Mouse (Mus musculus): Measurements from ENCODE around the gene Fam83g. TPM values are rescaled to one million over a fixed set of nuclear protein-coding genes. Genes with fewer than 3 reads are reported as not detected.

The Fam83g gene
- polyA plus RNA-seq, 1 experiment from 2014 or later: 2.8 TPM

- Histone ChIP-seq H3K36me3 (peaks cover 81% of the 10 kb centered on the region), H3K4me1 (no peaks in the 10 kb centered on the region), H3K27me3 (no peaks in the 10 kb centered on the region), H3K4me3 (no peak overlapping the region), H3K27ac (no peak overlapping the region), H3K9ac (no peak overlapping the region), H3K9me3 (no peaks in the 10 kb centered on the region), H3K4me2 (no peak overlapping the region)
- no peak for ATAC-seq (ENCODE audit: borderline replicate concordance, extremely low read depth, low FRiP score, low TSS enrichment)
- WGBS: 84% methylated on average over 1 of the region's 1 CpGs
Observed at GRCm38 (mm10) chr11:61737290-61737689, 53.4 kb downstream of the Fam83g start.

DNA sequence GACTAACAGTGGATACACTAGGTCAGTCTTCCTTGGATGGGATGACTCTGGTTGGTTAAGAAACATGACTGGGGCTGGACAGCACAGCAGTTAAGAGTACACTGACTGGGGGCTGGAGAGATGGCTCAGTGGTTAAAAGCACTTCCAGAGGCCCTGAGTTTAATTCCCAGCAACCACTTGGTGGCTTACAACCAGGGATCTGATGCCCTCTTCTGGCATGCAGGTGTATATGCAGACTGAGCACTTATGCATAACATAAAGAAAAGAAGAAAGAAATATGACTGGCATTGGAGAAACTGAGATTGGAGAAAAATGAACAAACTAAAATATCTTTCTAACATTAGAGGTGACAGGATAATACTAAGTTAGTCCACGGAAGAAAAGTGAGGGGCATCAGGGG, 56.6 kb downstream of the Fam83g start:
- Histone ChIP-seq H3K4me3 (no peak overlapping the region), H3K36me3 (peaks cover 70% of the 10 kb centered on the region), H3K4me2 (no peak overlapping the region), H3K27me3 (no peaks in the 10 kb centered on the region), H3K4me1 (no peaks in the 10 kb centered on the region), H3K9me3 (no peaks in the 10 kb centered on the region), H3K9ac (no peak overlapping the region), H3K27ac (no peak overlapping the region)
- no peak for ATAC-seq (ENCODE audit: borderline replicate concordance, extremely low read depth, low FRiP score, low TSS enrichment)
- 90% methylated on average over 1 of the region's 1 CpGs for WGBS

GRCm38 (mm10) chr11:61743768-61744167, 59.9 kb downstream of the Fam83g start:
- no peak overlapping the region for H3K4me3 ChIP-seq
- 67% methylated on average over 3 of the region's 3 CpGs for WGBS
- H3K27ac ChIP-seq: no peak overlapping the region
- peaks cover 56% of the 10 kb centered on the region for H3K36me3 ChIP-seq
- no peak overlapping the region for H3K9ac ChIP-seq
- H3K27me3 ChIP-seq: no peaks in the 10 kb centered on the region
- no peak for ATAC-seq (ENCODE audit: borderline replicate concordance, extremely low read depth, low FRiP score, low TSS enrichment)
- no peaks in the 10 kb centered on the region for H3K4me1 ChIP-seq
- H3K4me2 ChIP-seq: no peak overlapping the region
- H3K9me3 ChIP-seq: no peaks in the 10 kb centered on the region

GRCm38 (mm10) chr11:61744460-61744859, 60.6 kb downstream of the Fam83g start:
- Histone ChIP-seq H3K4me1 (no peaks in the 10 kb centered on the region), H3K4me3 (no peak overlapping the region), H3K9ac (no peak overlapping the region), H3K36me3 (peaks cover 55% of the 10 kb centered on the region), H3K4me2 (no peak overlapping the region), H3K27ac (no peak overlapping the region), H3K27me3 (no peaks in the 10 kb centered on the region), H3K9me3 (no peaks in the 10 kb centered on the region)
- no peak for ATAC-seq (ENCODE audit: borderline replicate concordance, extremely low read depth, low FRiP score, low TSS enrichment)
- WGBS: 64% methylated on average over 3 of the region's 3 CpGs

DNA sequence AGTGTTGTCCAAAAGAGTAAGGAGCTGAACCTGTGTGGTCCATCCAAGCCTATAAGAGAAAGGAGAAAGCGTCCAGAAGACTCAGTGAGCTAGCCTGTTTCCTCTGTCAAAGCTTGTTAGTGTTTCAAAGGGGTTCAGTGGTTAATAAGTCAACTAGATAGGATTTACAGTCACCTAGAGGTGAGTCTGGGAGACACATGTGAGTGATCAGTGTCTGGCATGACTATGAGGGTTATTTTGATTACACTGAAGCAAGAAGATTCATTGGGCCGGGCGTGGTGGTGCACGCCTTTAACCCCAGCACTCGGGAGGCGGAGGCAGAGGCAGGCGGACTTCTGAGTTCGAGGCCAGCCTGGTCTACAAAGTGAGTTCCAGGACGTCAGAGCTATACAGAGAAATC, 61.9 kb downstream of the Fam83g start:
- whole genome bisulfite sequencing: 91% methylated on average over 9 of the region's 9 CpGs

GRCm38 (mm10) chr11:61747161-61747560, 63.3 kb downstream of the Fam83g start:
- Histone ChIP-seq H3K4me1 (no peaks in the 10 kb centered on the region), H3K4me2 (no peak overlapping the region), H3K27me3 (no peaks in the 10 kb centered on the region), H3K36me3 (peaks cover 59% of the 10 kb centered on the region), H3K4me3 (no peak overlapping the region), H3K9me3 (no peaks in the 10 kb centered on the region), H3K27ac (no peak overlapping the region), H3K9ac (no peak overlapping the region)
- ATAC-seq (ENCODE audit: borderline replicate concordance, extremely low read depth, low FRiP score, low TSS enrichment): no peak
- 47% methylated on average over 3 of the region's 3 CpGs for WGBS

More for the DNA sequence above, 61.9 kb downstream of the Fam83g start:
- Histone ChIP-seq H3K9me3 (no peaks in the 10 kb centered on the region), H3K9ac (no peak overlapping the region), H3K36me3 (peaks cover 51% of the 10 kb centered on the region), H3K4me3 (no peak overlapping the region), H3K27me3 (no peaks in the 10 kb centered on the region), H3K27ac (no peak overlapping the region), H3K4me1 (no peaks in the 10 kb centered on the region), H3K4me2 (no peak overlapping the region)
- no peak for ATAC-seq (ENCODE audit: borderline replicate concordance, extremely low read depth, low FRiP score, low TSS enrichment)

GRCm38 (mm10) chr11:61751612-61752011, 67.7 kb downstream of the Fam83g start:
- Histone ChIP-seq H3K9me3 (no peaks in the 10 kb centered on the region), H3K9ac (no peak overlapping the region), H3K27me3 (no peaks in the 10 kb centered on the region), H3K36me3 (peaks cover 72% of the 10 kb centered on the region), H3K4me1 (no peaks in the 10 kb centered on the region), H3K4me3 (no peak overlapping the region), H3K27ac (no peak overlapping the region), H3K4me2 (no peak overlapping the region)
- ATAC-seq (ENCODE audit: borderline replicate concordance, extremely low read depth, low FRiP score, low TSS enrichment): no peak
- WGBS: 78% methylated on average over 5 of the region's 5 CpGs

DNA sequence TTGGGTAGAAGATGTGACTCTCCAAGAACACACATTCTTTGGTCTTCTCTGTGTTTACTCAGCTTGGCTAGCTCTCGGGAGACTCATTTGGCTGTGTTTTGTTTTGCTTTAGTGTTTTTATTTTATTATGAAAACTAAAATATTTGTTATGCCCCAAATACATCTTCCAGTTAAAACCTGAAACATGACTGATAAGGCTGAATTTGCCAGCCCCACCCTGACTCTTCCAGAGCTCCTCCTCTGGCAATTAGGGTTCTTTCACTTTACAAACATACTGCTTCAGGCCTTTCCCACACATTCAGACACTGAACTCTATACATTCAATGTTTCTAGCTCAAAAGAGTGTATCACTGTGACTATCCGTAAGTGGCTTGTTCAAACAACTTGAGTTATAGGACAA, 73.3 kb downstream of the Fam83g start:
- no peaks in the 10 kb centered on the region for H3K9me3 ChIP-seq
- no peak overlapping the region for H3K9ac ChIP-seq
- no peak for ATAC-seq (ENCODE audit: borderline replicate concordance, extremely low read depth, low FRiP score, low TSS enrichment)
- 73% methylated on average over 2 of the region's 2 CpGs for WGBS
- H3K27ac ChIP-seq: no peak overlapping the region
- H3K36me3 ChIP-seq: peaks cover 43% of the 10 kb centered on the region
- H3K4me2 ChIP-seq: no peak overlapping the region
- H3K4me3 ChIP-seq: no peak overlapping the region
- peaks cover 8% of the 10 kb centered on the region for H3K4me1 ChIP-seq
- no peaks in the 10 kb centered on the region for H3K27me3 ChIP-seq

Other genes starting within 250 kb of the Fam83g start
- 0.81 and 0.96 TPM in 2 replicates for gene Rnf112, start 230.0 kb upstream of the Fam83g start, polyA plus RNA-seq (2015; fragmentation: Nextera tagmentation; extraction: Ambion mirVana)
- 1,042 and 1,148 TPM in 2 replicates for gene Mfap4, start 198.7 kb upstream of the Fam83g start, polyA plus RNA-seq (2015; fragmentation: Nextera tagmentation; extraction: Ambion mirVana)
- 61.7 and 66.0 TPM in 2 replicates for gene Mapk7, start 189.7 kb upstream of the Fam83g start, polyA plus RNA-seq (2015; fragmentation: Nextera tagmentation; extraction: Ambion mirVana)
- 46.5 and 52.5 TPM in 2 replicates for gene B9d1, start 178.9 kb upstream of the Fam83g start, polyA plus RNA-seq (2015; fragmentation: Nextera tagmentation; extraction: Ambion mirVana)
- gene Epn2, start 104.4 kb upstream of the Fam83g start, polyA plus RNA-seq (2015; fragmentation: Nextera tagmentation; extraction: Ambion mirVana): 25.2 and 26.1 TPM in 2 replicates
- gene Grap, start 30.8 kb upstream of the Fam83g start, polyA plus RNA-seq (2015; fragmentation: Nextera tagmentation; extraction: Ambion mirVana): 37.6 and 42.2 TPM in 2 replicates
- gene Slc5a10, start 36.7 kb downstream of the Fam83g start, polyA plus RNA-seq (2015; fragmentation: Nextera tagmentation; extraction: Ambion mirVana): not detected in 2 replicates
- 31.0 and 34.0 TPM in 2 replicates for gene Prpsap2, start 78.0 kb downstream of the Fam83g start, polyA plus RNA-seq (2015; fragmentation: Nextera tagmentation; extraction: Ambion mirVana)
- 12.0 and 12.2 TPM in 2 replicates for gene Ulk2, start 171.0 kb downstream of the Fam83g start, polyA plus RNA-seq (2015; fragmentation: Nextera tagmentation; extraction: Ambion mirVana)
- gene Akap10, start 246.2 kb downstream of the Fam83g start, polyA plus RNA-seq (2015; fragmentation: Nextera tagmentation; extraction: Ambion mirVana): 14.8 and 17.7 TPM in 2 replicates

Measured in lung, embryonic 15.5 days (tissue).